Mouse (Mus musculus) embryonic facial prominence, embryonic 11.5 days (tissue): ENCODE data around the gene Gm12394. TPM values are rescaled to one million over a fixed set of nuclear protein-coding genes. Genes with fewer than 3 reads are reported as not detected.
"Not testable (repeated sequence)": the region's sequence is repeated elsewhere in the genome, so short reads cannot be mapped to it uniquely, and the experiment has no call there.

ENCODE experiments used
- ATAC-seq: fragments of 200-750 bp; cut with Nextera tagmentation; replicated peaks from 2 replicates; pipeline ENCODE4 v1.8.0; 2017; ENCODE audit warnings: low read depth; ENCODE audit not compliant: insufficient number of reproducible peaks, low FRiP score, low TSS enrichment
- DNase-seq: peaks from one replicate; pipeline ENCODE4 v3.0.0-alpha.2; 2015; ENCODE audit warnings: low spot score
- H3K27ac ChIP-seq: fragments of 300-500 bp; sonication (generic); replicated peaks from 2 replicates; pipeline ENCODE4 v1.5.1; 2014; ENCODE audit warnings: mild to moderate bottlenecking, low read depth, low read length, control low read depth
- H3K27me3 ChIP-seq: fragments of 300-500 bp; sonication (generic); 2 replicates; pipeline ENCODE4 v1.6.1; 2014; ENCODE audit warnings: mild to moderate bottlenecking, low read length, moderate library complexity, mixed read lengths; ENCODE audit not compliant: control insufficient read depth, insufficient read depth
- H3K36me3 ChIP-seq: fragments of 300-500 bp; sonication (generic); replicated peaks from 2 replicates; pipeline ENCODE4 v1.6.1; 2014; ENCODE audit warnings: low read depth, mild to moderate bottlenecking, low read length, moderate library complexity, mixed read lengths; ENCODE audit not compliant: control insufficient read depth, insufficient read depth
- H3K4me1 ChIP-seq: fragments of 300-500 bp; sonication (generic); 2 replicates; pipeline ENCODE4 v1.6.1; 2014; ENCODE audit warnings: low read length, mixed read lengths; ENCODE audit not compliant: control insufficient read depth, insufficient read depth
- H3K4me2 ChIP-seq: fragments of 300-500 bp; sonication (generic); 2 replicates; pipeline ENCODE4 v1.6.1; 2014; ENCODE audit warnings: low read depth, mild to moderate bottlenecking, control low read depth, low read length, moderate library complexity
- H3K4me3 ChIP-seq: fragments of 300-500 bp; sonication (generic); 2 replicates; pipeline ENCODE4 v1.5.1; 2014; ENCODE audit warnings: low read depth, low read length, control low read depth
- H3K9ac ChIP-seq: fragments of 300-500 bp; sonication (generic); replicated peaks from 2 replicates; pipeline ENCODE4 v1.6.1; 2014; ENCODE audit warnings: mild to moderate bottlenecking, control low read depth, low read length
- H3K9me3 ChIP-seq: fragments of 300-500 bp; sonication (generic); replicated peaks from 2 replicates; pipeline ENCODE4 v1.6.1; 2016; ENCODE audit warnings: mild to moderate bottlenecking, low read length, inconsistent platforms, mixed read lengths; ENCODE audit not compliant: control insufficient read depth
- WGBS: fragments of 180-500 bp; shearing (Covaris S2); extraction: QIAGEN DNeasy Blood & Tissue Kit; methylation state at CpG from one replicate; pipeline ENCODE4 v1.1.7; 2014; 5-methylcytosine and 5-hydroxymethylcytosine counted together
- polyA plus RNA-seq: library from polyadenylated mRNA; unstranded; fragments of >200 nt; fragmentation: Nextera tagmentation; extraction: Ambion mirVana; gene quantifications from 2 replicates; pipeline ENCODE4 v1.2.1, GENCODE M21; 2014

Gm12394 gene
- polyA plus RNA-seq, 1 experiment from 2014 or later: 0.25 TPM

DNA sequence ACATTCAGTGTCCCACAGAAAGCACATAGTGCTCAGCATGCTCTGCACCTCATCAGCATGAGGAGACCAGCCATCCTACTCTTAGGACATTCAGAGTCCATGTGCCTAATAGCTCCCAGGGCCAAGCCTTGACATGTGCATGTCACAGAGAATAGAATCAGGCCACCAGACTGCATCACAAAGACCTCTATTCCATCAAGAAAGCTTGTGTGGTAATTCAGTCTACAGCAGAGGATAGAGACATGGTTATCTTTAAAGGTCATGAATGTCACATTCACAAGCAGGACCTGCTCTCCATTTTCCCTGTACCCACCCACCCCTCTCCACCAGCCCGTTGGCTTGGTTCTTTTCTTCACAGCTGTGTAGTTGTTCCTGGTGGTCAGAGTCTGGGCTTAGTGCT lies 2.8 kb downstream of the Gm12394 start, which contains the start of gene Fam205a1:
Fam205a1 (minus strand) TSS at position 101 of the 400 bp plus-strand sequence.
- not testable (repeated sequence) for H3K4me1 ChIP-seq, H3K4me3 ChIP-seq, H3K9ac ChIP-seq, DNase-seq, H3K4me2 ChIP-seq, H3K27ac ChIP-seq, H3K36me3 ChIP-seq, H3K9me3 ChIP-seq, H3K27me3 ChIP-seq, ATAC-seq
- WGBS: 78% methylated on average over 1 of the region's 1 CpGs

DNA sequence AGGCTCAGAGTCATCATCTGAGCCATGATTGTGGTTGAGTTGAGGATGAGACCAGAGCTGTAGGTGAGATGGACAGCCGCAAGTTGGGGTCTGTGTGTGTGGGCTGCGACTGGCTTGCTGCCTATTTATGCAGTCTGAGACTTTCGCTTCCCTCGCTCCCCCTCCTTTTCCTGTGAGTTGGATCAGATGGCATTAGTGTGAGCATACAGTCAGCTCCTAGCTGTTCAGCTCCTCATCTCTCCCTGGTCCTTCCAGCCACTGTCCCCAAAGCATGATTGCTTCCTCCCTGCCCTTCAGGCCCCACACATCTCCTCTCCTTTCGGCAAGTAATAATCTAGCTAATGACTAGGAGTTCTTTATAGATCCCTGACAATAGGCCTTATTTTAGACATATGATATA lies 82.7 kb downstream of the Gm12394 start, which contains the start of gene Ccl21a:
Ccl21a (minus strand) TSS at position 101 of the 400 bp plus-strand sequence.
- not testable (repeated sequence) for H3K4me2 ChIP-seq, H3K36me3 ChIP-seq, DNase-seq, H3K27me3 ChIP-seq, H3K4me3 ChIP-seq, H3K27ac ChIP-seq, H3K9ac ChIP-seq, H3K9me3 ChIP-seq, H3K4me1 ChIP-seq, ATAC-seq
- WGBS: no CpG with 5 or more reads among the region's 5 CpGs

DNA sequence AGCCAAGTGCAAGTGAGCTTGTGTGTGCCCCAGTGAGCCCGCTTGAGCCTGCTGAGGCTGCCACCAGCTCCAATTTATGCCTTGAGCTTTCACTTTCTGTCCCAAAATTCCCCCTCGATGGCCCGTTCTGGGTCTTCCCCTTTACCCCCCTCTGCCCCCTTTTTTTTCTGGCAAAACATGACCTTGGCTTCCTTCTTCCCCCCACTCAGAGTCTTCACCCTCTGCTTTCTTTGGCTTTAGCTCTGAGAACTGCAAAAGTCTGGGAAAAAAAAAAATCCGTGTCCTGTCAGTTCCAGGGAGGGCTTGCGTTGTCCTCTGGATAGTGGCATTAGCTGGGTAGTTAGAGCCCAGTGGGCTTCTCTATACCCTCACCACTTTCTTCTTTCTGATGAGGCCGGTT lies 100.1 kb downstream of the Gm12394 start, which contains the start of gene Ccl19:
Ccl19 (minus strand) TSS at position 101 of the 400 bp plus-strand sequence.
- H3K4me1 ChIP-seq, H3K4me3 ChIP-seq, ATAC-seq, H3K27me3 ChIP-seq, H3K9me3 ChIP-seq, H3K36me3 ChIP-seq, H3K27ac ChIP-seq, DNase-seq, H3K9ac ChIP-seq, H3K4me2 ChIP-seq: not testable (repeated sequence)
- no CpG with 5 or more reads among the region's 6 CpGs for WGBS

DNA sequence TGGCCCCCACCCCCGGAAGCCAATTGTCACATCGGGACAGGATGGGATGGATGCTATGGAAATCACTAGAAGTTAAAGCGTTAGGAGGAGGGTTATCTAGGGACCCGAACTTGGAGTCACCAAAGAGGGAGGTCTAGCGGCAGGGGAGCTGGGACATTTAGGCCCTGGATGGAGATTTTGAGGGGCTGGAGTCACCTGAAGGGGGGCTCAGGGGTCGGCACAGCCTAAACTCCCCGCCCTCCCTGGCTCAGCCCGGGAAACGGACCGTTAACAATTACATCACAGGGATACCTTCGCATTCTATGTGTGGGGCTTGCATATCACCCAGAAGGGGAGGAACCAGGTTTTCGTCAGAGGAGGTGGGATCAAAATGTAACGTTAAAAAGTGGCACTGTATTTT lies 121.3 kb downstream of the Gm12394 start, which contains the start of gene 4930578G10Rik:
4930578G10Rik (plus strand) TSS at position 301 of the 400 bp plus-strand sequence.
- not testable (repeated sequence) for DNase-seq, H3K9ac ChIP-seq, H3K4me1 ChIP-seq, H3K36me3 ChIP-seq, H3K4me2 ChIP-seq, H3K27ac ChIP-seq, ATAC-seq, H3K27me3 ChIP-seq, H3K9me3 ChIP-seq, H3K4me3 ChIP-seq
- no CpG with 5 or more reads among the region's 13 CpGs for WGBS

Other genes starting within 250 kb of the Gm12394 start
- 1.7 TPM in 1 of 2 replicates, not detected in the other for gene Gm10591, start 244.6 kb downstream of the Gm12394 start, polyA plus RNA-seq
- not detected in 2 replicates for gene Gm2564, start 227.1 kb downstream of the Gm12394 start, polyA plus RNA-seq
- gene Ccl27b, start 201.5 kb downstream of the Gm12394 start, polyA plus RNA-seq: not detected in 2 replicates
- gene Il11ra2, start 194.9 kb downstream of the Gm12394 start, polyA plus RNA-seq: not detected in 2 replicates
- not detected in 2 replicates for gene 4930578G10Rik, start 121.2 kb downstream of the Gm12394 start, polyA plus RNA-seq
- gene Ccl19, start 100.2 kb downstream of the Gm12394 start, polyA plus RNA-seq: not detected in 2 replicates
- 3.6 and 9.3 TPM in 2 replicates for gene Ccl21a, start 82.8 kb downstream of the Gm12394 start, polyA plus RNA-seq
- not detected in 2 replicates for gene Fam205a1, start 2.9 kb downstream of the Gm12394 start, polyA plus RNA-seq
- gene Fam205c, start 17.5 kb upstream of the Gm12394 start, polyA plus RNA-seq: not detected in 2 replicates
- gene Phf24, start 59.9 kb upstream of the Gm12394 start, polyA plus RNA-seq: 0.43 and 0.80 TPM in 2 replicates
- 8.6 and 9.7 TPM in 2 replicates for gene Dnajb5, start 93.0 kb upstream of the Gm12394 start, polyA plus RNA-seq
- gene 1700022I11Rik, start 112.8 kb upstream of the Gm12394 start, polyA plus RNA-seq: 0.70 and 0.76 TPM in 2 replicates
- gene Vcp, start 143.7 kb upstream of the Gm12394 start, polyA plus RNA-seq: 686 and 688 TPM in 2 replicates
- 19.7 and 22.7 TPM in 2 replicates for gene Fancg, start 153.7 kb upstream of the Gm12394 start, polyA plus RNA-seq
- gene Pigo, start 169.0 kb upstream of the Gm12394 start, polyA plus RNA-seq: 17.3 and 18.8 TPM in 2 replicates
- 410 TPM in 2 replicates for gene Stoml2, start 174.9 kb upstream of the Gm12394 start, polyA plus RNA-seq
- 8.7 and 9.6 TPM in 2 replicates for gene Fam214b, start 189.4 kb upstream of the Gm12394 start, polyA plus RNA-seq
- 4.1 and 6.1 TPM in 2 replicates for gene Unc13b, start 202.2 kb upstream of the Gm12394 start, polyA plus RNA-seq